Mouse (Mus musculus): ENCODE measurements around the gene Ptges. TPM values are rescaled to one million over a fixed set of nuclear protein-coding genes. Genes with fewer than 3 reads are reported as not detected.

Gene Ptges
- total and polyA plus RNA-seq, 3 experiments: not detected

- H3K27ac ChIP-seq (ENCODE audit: control insufficient read depth, low read depth, low read length): no peak overlapping the region
- no peak overlapping the region for H3K9ac ChIP-seq (ENCODE audit: control insufficient read depth, low read depth, low read length, poor library complexity, severe bottlenecking)
- H3K4me1 ChIP-seq (ENCODE audit: control insufficient read depth in 1 of 2, insufficient read depth in 2 of 2, low read length in 2 of 2): no peaks in the 10 kb centered on the region
- no peak overlapping the region for H3K4me3 ChIP-seq (ENCODE audit: control insufficient read depth in 1 of 2, insufficient read depth in 1 of 2, low read depth in 2 of 2, low read length in 2 of 2)
- no peaks in the 10 kb centered on the region for H3K79me2 ChIP-seq (ENCODE audit: control insufficient read depth, insufficient read depth, low read length, poor library complexity)
- no peak for DNase-seq (ENCODE audit: low read depth, low spot score)
- H3K9me3 ChIP-seq (replicated peaks; ENCODE audit: insufficient read depth, low read length): no peaks in the 10 kb centered on the region
- no peaks in the 10 kb centered on the region for H3K36me3 ChIP-seq (ENCODE audit: control insufficient read depth in 1 of 2, insufficient read depth in 2 of 2, low read length in 2 of 2)
- TF ChIP-seq MEF2A (IDR thresholded peaks at IDR 0.05; ENCODE audit: extremely low read depth, insufficient replicate concordance, low read depth, low read length, poor library complexity, severe bottlenecking) (no peak), MXI1 (IDR thresholded peaks at IDR 0.05; ENCODE audit: low read depth, low read length) (no peak), NRF1 (IDR thresholded peaks at IDR 0.05; ENCODE audit: insufficient read depth, low read depth, low read length, poor library complexity, severe bottlenecking) (no peak), BHLHE40 (IDR thresholded peaks at IDR 0.05; ENCODE audit: borderline replicate concordance, low read depth, low read length) (no peak), TCF12 (IDR thresholded peaks at IDR 0.05; ENCODE audit: low read depth, low read length) (no peak), SMC3 (IDR thresholded peaks at IDR 0.05; ENCODE audit: low read depth, low read length) (no peak), EP300 (IDR thresholded peaks at IDR 0.05; ENCODE audit: low read depth in 1 of 2, low read length in 2 of 2) (no peak), UBTF (IDR thresholded peaks at IDR 0.05; ENCODE audit: borderline replicate concordance, insufficient read depth, low read depth, low read length) (no peak)
- peaks cover 0 to 3% of the 10 kb centered on the region in 2 experiments; a peak in 2 of 4 replicates for H3K27me3 ChIP-seq (ENCODE audit: control insufficient read depth in 1 of 2, insufficient read depth in 2 of 2, low read length in 2 of 2)
These were observed 24.7 kb downstream of the Ptges start for GRCm38 (mm10) chr2:30904991-30905390.

GRCm38 (mm10) chr2:30904231-30904630 is 25.4 kb downstream of the Ptges start:
- Histone ChIP-seq H3K36me3 (ENCODE audit: control insufficient read depth in 1 of 2, insufficient read depth in 2 of 2, low read length in 2 of 2) (no peaks in the 10 kb centered on the region), H3K9ac (ENCODE audit: control insufficient read depth, low read depth, low read length, poor library complexity, severe bottlenecking) (no peak overlapping the region), H3K4me1 (ENCODE audit: control insufficient read depth in 1 of 2, insufficient read depth in 2 of 2, low read length in 2 of 2) (no peaks in the 10 kb centered on the region), H3K27me3 (ENCODE audit: control insufficient read depth in 1 of 2, insufficient read depth in 2 of 2, low read length in 2 of 2) (peaks cover 0 to 5% of the 10 kb centered on the region in 2 experiments; a peak in 2 of 4 replicates), H3K4me3 (ENCODE audit: control insufficient read depth in 1 of 2, insufficient read depth in 1 of 2, low read depth in 2 of 2, low read length in 2 of 2) (no peak overlapping the region), H3K9me3 (replicated peaks; ENCODE audit: insufficient read depth, low read length) (no peaks in the 10 kb centered on the region), H3K27ac (ENCODE audit: control insufficient read depth, low read depth, low read length) (no peak overlapping the region), H3K79me2 (ENCODE audit: control insufficient read depth, insufficient read depth, low read length, poor library complexity) (no peaks in the 10 kb centered on the region)
- no peak for DNase-seq (ENCODE audit: low read depth, low spot score)
- TF ChIP-seq SMC3 (IDR thresholded peaks at IDR 0.05; ENCODE audit: low read depth, low read length): no peak
- TF ChIP-seq MAZ (IDR thresholded peaks at IDR 0.05; ENCODE audit: low read depth, low read length): no peak
- TF ChIP-seq CTCF (IDR thresholded peaks at IDR 0.05 in 2 of 3, conservative IDR thresholded peaks at IDR 0.05 in 1 of 3; ENCODE audit: control insufficient read depth in 1 of 3, insufficient read depth in 1 of 3, low read depth in 2 of 3, low read length in 3 of 3, poor library complexity in 1 of 3, severe bottlenecking in 1 of 3): no peak
- TF ChIP-seq MAFK (IDR thresholded peaks at IDR 0.05; ENCODE audit: borderline replicate concordance, low read depth, low read length): no peak
- TF ChIP-seq CHD1 (IDR thresholded peaks at IDR 0.05; ENCODE audit: low read depth, low read length): no peak
- no peak for TF ChIP-seq EP300 (IDR thresholded peaks at IDR 0.05; ENCODE audit: low read depth in 1 of 2, low read length in 2 of 2)
- no peak for TF ChIP-seq UBTF (IDR thresholded peaks at IDR 0.05; ENCODE audit: borderline replicate concordance, insufficient read depth, low read depth, low read length)
- TF ChIP-seq CHD2 (IDR thresholded peaks at IDR 0.05; ENCODE audit: low read length): no peak
